Mouse (Mus musculus) ES-E14 (cell line): ENCODE results near the gene Irs3. TPM values are rescaled to one million over a fixed set of nuclear protein-coding genes. Genes with fewer than 3 reads are reported as not detected.

Experiments
- DNase-seq: peaks from one replicate; pipeline ENCODE4 v3.0.0-alpha.2; 2013; ENCODE audit warnings: low read depth, low spot score
- H3K27ac ChIP-seq: 2 replicates; pipeline ENCODE4 v1.5.1; 2012; ENCODE audit warnings: low read depth, mild to moderate bottlenecking, low read length, moderate library complexity, mixed read lengths; ENCODE audit not compliant: poor library complexity, insufficient read depth, severe bottlenecking
- H3K36me3 ChIP-seq: 2 replicates; pipeline ENCODE4 v1.6.1; 2012; ENCODE audit warnings: mild to moderate bottlenecking, low read length, moderate library complexity, mixed read lengths; ENCODE audit not compliant: control insufficient read depth, poor library complexity, insufficient read depth, severe bottlenecking
- H3K4me1 ChIP-seq, 2 experiments: fragments of 150-350 bp in 1 of 2; sonication (generic) in 1 of 2; 2 replicates each; pipeline ENCODE4 v1.6.1; 2012; ENCODE audit warnings: low read length in 2 of 2, mild to moderate bottlenecking in 1 of 2, mixed read lengths in 1 of 2; ENCODE audit not compliant: control insufficient read depth in 2 of 2, insufficient read depth in 2 of 2, poor library complexity in 1 of 2
- H3K4me3 ChIP-seq, 2 experiments: fragments of 150-350 bp in 1 of 2; sonication (generic) in 1 of 2; 2 replicates each; pipeline ENCODE4 v1.5.1; 2012; ENCODE audit warnings: low read length in 2 of 2, low read depth in 1 of 2, mild to moderate bottlenecking in 1 of 2, mixed read lengths in 1 of 2; ENCODE audit not compliant: insufficient read depth in 1 of 2, poor library complexity in 1 of 2, severe bottlenecking in 1 of 2
- H3K9ac ChIP-seq: 2 replicates; pipeline ENCODE4 v1.6.1; 2012; ENCODE audit warnings: low read depth, mild to moderate bottlenecking, low read length, mixed read lengths; ENCODE audit not compliant: poor library complexity, insufficient read depth, severe bottlenecking
- H3K9me3 ChIP-seq: fragments of 150-350 bp; sonication (generic); 2 replicates; pipeline ENCODE4 v1.6.1; 2012; ENCODE audit warnings: low read depth, mild to moderate bottlenecking, low read length; ENCODE audit not compliant: control insufficient read depth, insufficient read depth
- CHD2 ChIP-seq: IDR thresholded peaks from 2 replicates; pipeline ENCODE4 v1.6.1; 2014; ENCODE audit warnings: mild to moderate bottlenecking, low read depth, low read length, inconsistent platforms
- HCFC1 ChIP-seq: IDR thresholded peaks from 2 replicates; pipeline ENCODE4 v1.6.1; 2012; ENCODE audit warnings: low read length, inconsistent platforms, borderline replicate concordance; ENCODE audit not compliant: insufficient read depth
- MAFK ChIP-seq: IDR thresholded peaks from 2 replicates; pipeline ENCODE4 v1.6.1; 2014; ENCODE audit warnings: mild to moderate bottlenecking, low read depth, low read length, inconsistent platforms; ENCODE audit not compliant: insufficient read depth
- ZC3H11A ChIP-seq: IDR thresholded peaks from 2 replicates; pipeline ENCODE4 v1.6.1; 2012; ENCODE audit warnings: low read depth, mild to moderate bottlenecking, inconsistent platforms, low read length, borderline replicate concordance
- ZNF384 ChIP-seq: IDR thresholded peaks from 2 replicates; pipeline ENCODE4 v1.6.1; 2012; ENCODE audit warnings: low read depth, low read length, inconsistent platforms
- in situ Hi-C, 2 experiments: fragments of 600-800 bp; cut with MboI; formaldehyde crosslinking; loops; one replicate each; pipeline ENCODE4 v1.15.1; 2025; ENCODE audit warnings: low sequenced_read_pairs in 2 of 2, inconsistent platforms in 1 of 2; ENCODE audit not compliant: unreplicated experiment in 2 of 2
- total RNA-seq: library from RNA; depleted of rRNA; stranded (reverse); fragments of 300-350 nt; gene quantifications from 2 replicates; pipeline ENCODE4 v1.2.3, GENCODE M21; 2012

The Irs3 gene
- total RNA-seq, 1 experiment = 0.85 TPM

DNA sequence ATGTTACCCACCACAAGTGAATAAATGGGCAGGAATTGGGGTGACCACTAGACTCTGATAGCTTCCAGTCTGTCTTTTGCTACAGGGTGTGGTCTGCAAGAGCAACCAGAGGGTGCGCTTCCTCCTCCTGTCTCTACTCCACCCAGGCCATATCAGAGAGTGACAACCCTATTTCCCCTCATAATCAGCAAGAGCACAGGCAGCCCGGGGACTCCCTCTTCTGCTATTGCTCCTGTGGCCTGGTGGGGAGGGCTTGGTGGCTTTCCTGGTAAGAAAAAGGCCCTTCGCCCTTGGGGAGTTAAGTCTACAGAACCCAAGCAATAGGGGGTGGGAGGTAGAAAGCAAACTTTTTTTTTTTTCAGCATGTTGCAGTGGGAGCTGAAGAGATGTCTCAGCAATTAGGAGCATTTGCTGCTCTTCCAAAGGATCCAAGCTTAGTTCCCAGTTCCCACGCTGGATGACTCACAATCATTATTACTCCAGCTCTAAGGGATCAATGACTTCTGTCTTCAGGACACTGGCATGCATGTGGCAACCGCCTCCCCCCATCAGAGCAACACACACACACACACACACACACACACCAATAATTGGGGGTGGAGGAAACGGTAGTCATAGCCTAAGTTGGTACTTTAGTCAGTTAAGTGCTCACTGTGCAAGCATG lies 40.7 kb upstream of the Irs3 start:
- TF ChIP-seq CHD2 = no peak
- TF ChIP-seq ZC3H11A = no peak
- no peak for TF ChIP-seq ZNF384
- no peak for TF ChIP-seq HCFC1
- TF ChIP-seq MAFK = no peak
- no peak overlapping the region for H3K9ac ChIP-seq
- in situ Hi-C loops = no loop called here
- no peaks in the 10 kb centered on the region for H3K9me3 ChIP-seq
- no peak for DNase-seq
- no peak overlapping the region for H3K27ac ChIP-seq
- no peaks in the 10 kb centered on the region for H3K36me3 ChIP-seq
- H3K4me3 ChIP-seq = no peak overlapping the region
- H3K4me1 ChIP-seq = peaks cover 0 to 8% of the 10 kb centered on the region in 2 experiments; a peak in 2 of 4 replicates

DNA sequence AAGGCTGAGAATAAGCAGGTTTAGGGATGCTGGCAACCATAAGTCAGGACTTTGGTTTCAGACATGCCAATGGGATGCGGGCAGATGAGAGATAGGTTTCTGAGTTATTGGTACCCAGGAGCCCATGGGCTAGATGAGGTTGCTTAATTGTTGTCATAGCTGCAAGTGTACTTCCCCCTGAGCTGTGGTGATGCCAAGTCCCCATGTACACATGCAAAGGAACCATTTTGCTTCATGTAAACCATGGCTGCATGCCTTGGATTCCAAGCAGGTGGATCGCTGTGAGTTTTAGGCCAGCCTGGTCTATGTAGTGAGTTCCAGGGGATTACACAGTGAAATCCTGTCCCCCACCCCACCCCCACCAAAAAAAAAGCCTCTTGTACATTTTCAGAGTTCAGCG lies 40.1 kb upstream of the Irs3 start:
- Histone ChIP-seq H3K36me3 (no peaks in the 10 kb centered on the region), H3K4me3 (no peak overlapping the region), H3K4me1 (peaks cover 0 to 7% of the 10 kb centered on the region in 2 experiments; a peak in 2 of 4 replicates), H3K9ac (no peak overlapping the region), H3K27ac (no peak overlapping the region), H3K9me3 (no peaks in the 10 kb centered on the region)
- DNase-seq = no peak
- in situ Hi-C loops = no loop called here
- TF ChIP-seq ZNF384 = no peak

DNA sequence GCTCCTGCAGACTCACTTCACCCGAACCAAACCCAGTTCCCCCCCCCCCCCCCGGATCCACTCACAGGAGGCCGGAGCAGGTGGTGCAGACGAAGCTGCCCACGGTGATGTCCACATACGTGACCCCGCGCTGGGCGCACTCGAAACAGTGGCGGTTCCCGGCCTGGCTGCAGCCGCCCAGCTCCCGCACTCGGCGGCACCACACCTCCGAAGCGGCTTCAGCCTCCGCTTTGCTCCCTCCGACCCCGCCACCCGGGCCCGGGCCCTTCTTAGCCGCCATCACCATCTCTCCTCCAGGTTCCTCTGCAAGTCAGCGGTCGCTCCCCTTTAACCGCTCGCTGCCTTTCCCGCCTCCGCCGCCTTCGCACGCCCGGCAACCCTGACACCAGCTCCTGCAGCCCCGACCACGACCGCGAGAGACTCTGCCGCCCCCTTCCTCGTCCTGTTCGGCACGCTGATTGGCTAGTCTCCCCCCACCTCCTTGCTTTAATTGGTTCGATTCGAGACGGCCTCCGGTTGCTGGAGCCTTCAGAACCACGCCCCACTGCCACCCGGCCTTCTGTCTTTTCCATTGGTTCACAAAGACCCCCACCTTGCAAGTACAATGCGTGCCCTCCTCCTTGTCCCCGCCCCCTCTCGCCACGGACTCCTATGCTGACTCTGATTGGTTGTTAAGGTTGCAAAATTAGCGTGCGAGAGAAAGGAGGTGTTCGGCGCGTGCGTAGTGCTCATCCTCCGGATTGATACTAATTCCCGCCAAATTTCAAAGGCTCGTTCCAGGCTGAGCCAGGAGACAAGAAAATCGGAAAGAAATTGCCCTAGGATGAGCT lies 39.0 kb upstream of the Irs3 start, which contains the start of gene Agfg2:
TSS of gene Agfg2 (minus strand) at position 433 of the 830 bp plus-strand sequence.
- peak; percentile 99 for DNase-seq
- H3K36me3 ChIP-seq = no peaks in the 10 kb centered on the region; the same call in 1 of the 2 replicates
- in situ Hi-C loops = no loop called here
- H3K9me3 ChIP-seq = no peaks in the 10 kb centered on the region
- H3K4me1 ChIP-seq = peaks cover 0 to 8% of the 10 kb centered on the region in 2 experiments; a peak in 2 of 4 replicates
- no peak for TF ChIP-seq MAFK
- no peak within 1 kb of the TSS for H3K27ac ChIP-seq
- H3K4me3 ChIP-seq = peak within 1 kb of the TSS; percentile 78 to 83
- H3K9ac ChIP-seq = peak within 1 kb of the TSS; percentile 78

DNA sequence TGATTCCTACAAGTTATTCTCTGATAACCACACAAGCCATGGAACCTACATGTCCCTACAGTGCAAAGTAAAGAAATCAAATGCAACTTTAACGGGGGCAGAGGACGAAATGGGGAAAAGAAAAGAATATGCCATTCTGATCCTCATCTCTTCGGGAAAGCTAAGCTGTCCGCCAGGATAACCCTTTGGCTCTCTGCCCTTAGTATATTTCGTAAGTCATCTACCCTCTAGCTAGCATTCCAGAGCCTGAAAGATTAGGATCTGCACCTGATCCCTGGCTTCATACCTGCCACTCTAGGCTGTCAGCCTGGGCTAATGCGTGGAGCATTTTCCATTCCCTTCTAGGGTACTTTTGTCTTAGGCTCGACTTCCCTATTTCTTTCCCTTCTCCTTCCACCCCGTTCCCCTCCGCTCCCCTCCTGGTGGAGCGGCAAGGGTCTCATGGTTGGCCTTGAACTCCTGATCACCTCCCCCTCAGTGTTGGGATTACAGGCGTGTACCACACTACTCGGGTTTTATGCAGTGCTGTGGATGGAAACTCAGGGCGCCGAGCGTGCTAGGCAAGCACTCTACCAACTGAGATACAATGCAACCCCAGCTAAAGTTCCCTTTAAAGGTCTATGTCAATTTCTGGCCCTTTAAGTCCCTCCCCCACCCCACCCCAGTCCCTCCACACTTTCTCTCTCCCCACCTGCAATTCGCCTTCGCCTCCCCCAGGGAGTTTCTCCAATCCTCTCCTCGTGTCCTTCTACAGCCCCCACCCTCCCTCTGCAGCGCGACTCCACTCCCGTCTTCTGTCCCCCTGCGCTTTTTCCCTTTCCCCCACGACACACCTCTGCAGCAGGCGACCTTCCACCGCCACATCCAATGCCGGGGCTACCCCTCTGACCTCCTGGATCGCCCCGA lies 38.1 kb upstream of the Irs3 start:
- peak overlapping the region; percentile 78 to 83 for H3K4me3 ChIP-seq
- H3K36me3 ChIP-seq = no peaks in the 10 kb centered on the region; the same call in 1 of the 2 replicates
- in situ Hi-C loops = no loop called here
- TF ChIP-seq HCFC1 (no peak), CHD2 (no peak), ZC3H11A (no peak), ZNF384 (no peak), MAFK (no peak)
- DNase-seq = no peak
- no peaks in the 10 kb centered on the region for H3K9me3 ChIP-seq
- H3K4me1 ChIP-seq = peaks cover 0 to 8% of the 10 kb centered on the region in 2 experiments; a peak in 2 of 4 replicates
- no peak overlapping the region for H3K27ac ChIP-seq
- peak overlapping the region; percentile 78 for H3K9ac ChIP-seq
